Mouse (Mus musculus) ES-E14 (cell line): ENCODE results near the gene Ccdc88c.

ENCODE experiments used
- HCFC1 ChIP-seq: IDR thresholded peaks from 2 replicates; pipeline ENCODE4 v1.6.1; 2012; ENCODE audit warnings: low read length, inconsistent platforms, borderline replicate concordance; ENCODE audit not compliant: insufficient read depth
- MAFK ChIP-seq: IDR thresholded peaks from 2 replicates; pipeline ENCODE4 v1.6.1; 2014; ENCODE audit warnings: mild to moderate bottlenecking, low read depth, low read length, inconsistent platforms; ENCODE audit not compliant: insufficient read depth
- ZC3H11A ChIP-seq: IDR thresholded peaks from 2 replicates; pipeline ENCODE4 v1.6.1; 2012; ENCODE audit warnings: low read depth, mild to moderate bottlenecking, inconsistent platforms, low read length, borderline replicate concordance
- ZNF384 ChIP-seq: IDR thresholded peaks from 2 replicates; pipeline ENCODE4 v1.6.1; 2012; ENCODE audit warnings: low read depth, low read length, inconsistent platforms

DNA sequence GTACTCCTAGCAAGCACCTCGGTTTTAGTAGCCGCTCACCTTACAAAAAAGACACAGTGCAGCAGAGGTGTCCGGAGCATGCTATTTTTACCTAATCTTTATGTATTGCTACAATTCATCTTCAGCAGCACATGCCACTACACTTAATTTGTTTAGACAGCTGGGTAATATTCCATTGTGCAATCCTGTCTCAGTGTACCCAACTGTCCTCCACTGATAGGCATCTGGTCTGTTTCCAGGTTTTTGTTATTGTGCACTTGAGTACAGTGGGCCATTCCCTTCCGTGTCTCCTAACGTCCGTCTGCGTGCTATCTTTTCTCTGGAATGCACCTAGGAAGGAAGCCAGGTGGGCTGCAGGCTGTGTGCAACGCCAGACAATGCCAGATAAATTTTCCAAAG, 30.3 kb downstream of the Ccdc88c start:
- TF ChIP-seq ZNF384 (no peak), HCFC1 (no peak), MAFK (no peak), ZC3H11A (no peak)
